Mouse (Mus musculus): ENCODE measurements around the gene Rapgef4. TPM values are rescaled to one million over a fixed set of nuclear protein-coding genes. Genes with fewer than 3 reads are reported as not detected.
"Not testable (repeated sequence)": the region's sequence is repeated elsewhere in the genome, so short reads cannot be mapped to it uniquely, and the experiment has no call there.

Gene Rapgef4
- polyA plus RNA-seq, 1 experiment from 2014 or later, result 2.9 TPM

DNA sequence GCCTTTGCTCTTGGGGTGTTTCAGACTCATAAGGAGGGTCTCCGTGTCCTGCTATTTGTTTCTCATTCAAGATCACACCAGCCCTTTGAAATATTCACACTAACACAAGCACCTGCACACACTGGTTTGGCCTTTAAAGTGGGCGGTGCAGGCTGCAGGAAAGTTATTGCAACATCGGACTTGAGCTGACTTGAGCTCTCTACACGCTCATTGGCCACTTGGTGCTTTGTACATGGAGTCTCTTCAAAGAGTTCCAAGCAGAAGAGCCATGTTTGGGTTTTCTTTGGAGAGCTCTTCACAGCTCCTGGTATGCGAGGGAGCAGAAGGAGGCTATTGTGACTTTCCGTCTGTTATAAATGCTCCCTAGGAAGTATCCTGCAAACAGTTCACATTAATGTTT lies 139.2 kb downstream of the Rapgef4 start:
- H3K27ac ChIP-seq, result no peak overlapping the region
- H3K9me3 ChIP-seq, result no peaks in the 10 kb centered on the region
- H3K4me3 ChIP-seq, result no peak overlapping the region
- no peak for DNase-seq (ENCODE audit: low spot score)
- no peaks in the 10 kb centered on the region for H3K27me3 ChIP-seq (ENCODE audit: insufficient read depth, poor library complexity, severe bottlenecking)
- no peaks in the 10 kb centered on the region for H3K36me3 ChIP-seq
- WGBS, result 85% methylated on average over 6 of the region's 6 CpGs
- H3K4me1 ChIP-seq (replicated peaks), result peaks cover 16% of the 10 kb centered on the region; the same call in 1 of the 2 replicates

DNA sequence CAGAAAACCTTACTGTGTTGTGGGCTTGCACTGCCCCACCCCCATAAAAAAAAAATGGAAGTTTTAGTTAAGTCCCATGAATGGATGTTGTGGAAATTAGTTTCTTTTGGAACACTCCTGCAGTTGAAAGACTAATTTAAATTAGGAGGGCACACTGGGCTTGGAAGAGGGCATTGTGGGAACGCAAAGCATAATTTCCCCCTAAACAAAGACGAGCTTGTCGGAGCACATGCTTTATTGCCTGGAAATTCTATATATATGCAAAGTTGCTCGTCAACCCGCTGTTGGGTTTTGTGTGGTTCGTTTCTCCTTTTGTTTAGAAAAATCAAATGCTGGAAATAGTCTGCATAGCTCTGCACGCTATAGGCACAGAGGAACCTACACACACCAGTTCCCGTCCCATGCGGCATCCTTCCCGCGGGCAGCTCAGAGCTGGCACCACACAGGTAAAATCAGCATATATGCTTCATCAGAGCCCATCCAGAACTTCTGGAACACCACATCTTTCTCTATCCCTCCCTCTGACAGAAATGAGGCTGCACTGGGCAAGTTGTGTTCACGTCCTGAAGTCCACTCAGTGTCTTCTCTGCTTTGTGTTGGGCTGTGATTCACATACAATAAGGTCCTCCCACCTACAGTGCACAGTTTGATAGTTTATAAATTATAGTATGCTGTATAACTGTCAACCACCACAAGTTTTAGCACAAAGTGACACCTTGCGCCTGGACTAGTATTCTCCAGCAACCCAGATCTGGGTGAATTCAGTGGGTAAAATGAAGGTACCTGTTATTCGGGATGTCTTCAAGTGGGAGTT lies 141.6 kb downstream of the Rapgef4 start:
- no peaks in the 10 kb centered on the region for H3K27me3 ChIP-seq (ENCODE audit: insufficient read depth, poor library complexity, severe bottlenecking)

DNA sequence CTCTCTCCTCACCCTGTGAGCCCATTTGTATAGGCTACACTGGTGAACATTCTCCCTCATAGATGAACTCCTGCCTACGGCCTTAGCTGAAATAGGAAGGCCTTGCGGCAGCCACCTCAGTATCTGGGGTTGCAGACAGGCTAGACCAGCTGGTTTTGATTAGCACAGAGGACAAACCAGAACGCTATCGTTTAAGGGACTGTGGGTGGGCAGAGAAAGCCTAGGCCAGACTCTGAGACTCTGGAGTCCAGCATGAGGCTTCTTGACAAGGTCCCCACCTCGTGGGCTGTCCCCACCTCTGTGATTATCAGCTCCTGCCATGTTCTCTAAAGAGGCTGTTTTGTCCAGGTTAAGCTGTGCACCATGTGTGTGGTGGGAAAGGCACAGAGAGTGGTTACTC lies 142.8 kb downstream of the Rapgef4 start:
- no peaks in the 10 kb centered on the region for H3K9me3 ChIP-seq
- no peak overlapping the region for H3K4me3 ChIP-seq
- H3K4me1 ChIP-seq (replicated peaks), result peaks cover 10% of the 10 kb centered on the region; the same call in 1 of the 2 replicates
- peak; percentile 36 for DNase-seq (ENCODE audit: low spot score)
- no peaks in the 10 kb centered on the region for H3K36me3 ChIP-seq
- 71% methylated on average over 5 of the region's 5 CpGs for WGBS
- H3K27ac ChIP-seq, result no peak overlapping the region
- H3K27me3 ChIP-seq (ENCODE audit: insufficient read depth, poor library complexity, severe bottlenecking), result no peaks in the 10 kb centered on the region

More for the DNA sequence above, 141.6 kb downstream of the Rapgef4 start:
- peaks cover 12% of the 10 kb centered on the region; the same call in 1 of the 2 replicates for H3K4me1 ChIP-seq (replicated peaks)
- 88% methylated on average over 14 of the region's 14 CpGs for WGBS
- H3K27ac ChIP-seq, result no peak overlapping the region
- H3K4me3 ChIP-seq, result no peak overlapping the region
- H3K9me3 ChIP-seq, result no peaks in the 10 kb centered on the region
- H3K36me3 ChIP-seq, result no peaks in the 10 kb centered on the region
- no peak for DNase-seq (ENCODE audit: low spot score)

DNA sequence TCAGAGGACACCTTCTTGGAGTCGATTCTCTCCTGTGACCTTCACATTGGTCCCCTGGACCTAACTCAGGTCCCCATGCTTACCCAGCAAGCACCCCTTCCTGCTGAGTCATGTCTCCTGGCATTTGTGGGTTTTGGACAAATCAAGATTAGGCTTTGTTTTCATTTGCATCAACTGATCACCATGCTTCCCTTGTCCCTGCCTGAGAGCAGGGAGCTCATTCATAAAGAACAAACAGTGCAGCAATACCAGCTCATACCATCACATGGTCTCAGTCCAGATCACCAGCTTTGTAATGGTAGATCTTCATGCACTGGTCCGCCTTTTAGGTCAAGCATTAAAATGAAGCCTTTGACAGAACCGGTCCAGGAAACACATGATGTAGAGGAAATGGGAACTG lies 144.7 kb downstream of the Rapgef4 start:
- WGBS, result 82% methylated on average over 3 of the region's 3 CpGs

DNA sequence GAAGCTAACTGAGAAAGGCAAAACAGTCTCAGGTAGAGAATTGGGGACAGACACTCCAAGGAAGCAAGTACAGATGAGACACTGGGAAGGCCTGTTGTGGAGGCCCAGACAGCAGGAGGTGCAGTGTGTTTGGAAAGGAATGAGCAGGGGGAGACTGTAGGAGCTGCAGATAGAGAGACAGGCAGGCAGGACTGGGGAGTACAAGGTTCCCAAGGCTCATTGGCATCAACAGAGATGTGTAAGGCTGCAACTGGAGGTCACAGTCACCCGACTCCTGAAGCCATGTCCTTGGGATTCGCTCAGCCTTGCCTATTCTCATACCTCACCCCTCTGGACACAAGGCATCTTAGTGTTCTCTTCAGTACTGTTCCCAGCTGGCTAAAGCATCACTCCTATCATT lies 145.4 kb downstream of the Rapgef4 start:
- H3K9me3 ChIP-seq, result no peaks in the 10 kb centered on the region
- peaks cover 11% of the 10 kb centered on the region; the same call in 1 of the 2 replicates for H3K4me1 ChIP-seq (replicated peaks)
- DNase-seq (ENCODE audit: low spot score), result no peak
- no peaks in the 10 kb centered on the region for H3K27me3 ChIP-seq (ENCODE audit: insufficient read depth, poor library complexity, severe bottlenecking)
- no peaks in the 10 kb centered on the region for H3K36me3 ChIP-seq
- no peak overlapping the region for H3K27ac ChIP-seq
- 80% methylated on average over 2 of the region's 2 CpGs for WGBS
- H3K4me3 ChIP-seq, result no peak overlapping the region

More for the DNA sequence above, 144.7 kb downstream of the Rapgef4 start:
- H3K4me1 ChIP-seq (replicated peaks), result peaks cover 10% of the 10 kb centered on the region; the same call in 1 of the 2 replicates
- H3K4me3 ChIP-seq, result no peak overlapping the region
- no peaks in the 10 kb centered on the region for H3K9me3 ChIP-seq
- no peak for DNase-seq (ENCODE audit: low spot score)
- no peak overlapping the region for H3K27ac ChIP-seq
- H3K27me3 ChIP-seq (ENCODE audit: insufficient read depth, poor library complexity, severe bottlenecking), result no peaks in the 10 kb centered on the region
- H3K36me3 ChIP-seq, result no peaks in the 10 kb centered on the region

DNA sequence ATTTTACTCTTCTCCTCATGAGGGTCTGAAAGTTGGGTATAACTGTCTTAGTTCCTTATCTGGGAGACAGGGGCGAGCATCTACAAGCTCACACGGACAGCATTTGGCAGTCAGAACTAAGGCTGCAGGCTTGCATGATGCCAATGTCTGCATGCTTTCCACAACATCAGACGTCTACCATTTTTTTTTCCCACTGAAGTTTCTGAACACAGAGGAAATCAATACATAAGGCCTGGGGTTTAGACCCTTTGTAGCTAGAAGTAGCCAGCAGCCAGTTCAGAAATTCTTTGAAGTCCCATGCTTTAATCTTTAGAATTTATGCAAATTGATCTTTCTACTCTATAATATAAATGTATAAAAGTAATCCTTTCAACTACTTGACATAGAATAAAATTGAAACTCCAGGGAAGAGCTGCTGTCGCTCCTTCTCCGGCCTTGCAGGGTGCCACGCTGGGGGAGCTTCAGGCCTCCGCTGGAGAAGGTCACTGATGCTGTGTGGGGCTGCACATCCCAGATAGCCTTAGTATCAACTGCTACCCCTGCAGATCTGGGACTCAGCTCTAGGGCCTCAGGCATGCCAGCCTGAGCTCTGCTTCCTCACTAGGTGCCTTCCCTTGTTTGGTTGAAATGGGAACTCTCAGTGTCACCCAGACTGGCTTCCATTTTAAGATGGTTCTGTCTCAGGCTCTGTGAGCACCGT lies 148.7 kb downstream of the Rapgef4 start:
- Histone ChIP-seq H3K36me3 (no peaks in the 10 kb centered on the region), H3K27ac (no peak overlapping the region), H3K4me1 (replicated peaks) (0 out of 2 replicates have a peak, but pooled peaks cover 7% of the 10 kb centered on the region), H3K27me3 (ENCODE audit: insufficient read depth, poor library complexity, severe bottlenecking) (no peaks in the 10 kb centered on the region), H3K4me3 (no peak overlapping the region), H3K9me3 (no peaks in the 10 kb centered on the region)
- no peak for DNase-seq (ENCODE audit: low spot score)
- WGBS, result 84% methylated on average over 8 of the region's 8 CpGs

DNA sequence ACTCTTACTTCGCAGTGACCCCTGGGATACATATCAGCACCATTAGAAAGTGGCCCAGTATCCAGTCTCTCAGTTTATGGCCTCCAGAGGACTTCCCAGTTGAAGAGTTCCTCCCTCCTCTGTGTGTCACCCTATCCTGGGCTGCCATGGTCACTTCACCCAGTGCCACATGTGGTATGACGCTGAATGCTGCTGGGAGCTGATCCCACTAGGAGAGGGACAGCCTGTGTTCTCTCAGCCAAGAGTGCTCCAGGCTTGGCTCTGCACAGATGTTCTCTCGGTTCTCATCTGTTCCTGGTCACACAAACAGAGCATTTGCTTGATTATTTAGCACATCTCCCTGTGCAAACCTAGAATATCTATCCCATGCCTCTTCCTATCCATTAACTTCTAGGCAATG lies 151.2 kb downstream of the Rapgef4 start:
- Histone ChIP-seq H3K27me3 (ENCODE audit: insufficient read depth, poor library complexity, severe bottlenecking) (no peaks in the 10 kb centered on the region), H3K27ac (no peak overlapping the region), H3K4me3 (no peak overlapping the region), H3K9me3 (no peaks in the 10 kb centered on the region), H3K4me1 (replicated peaks) (peaks cover 18% of the 10 kb centered on the region), H3K36me3 (no peaks in the 10 kb centered on the region)
- 95% methylated on average over 3 of the region's 3 CpGs for WGBS
- no peak for DNase-seq (ENCODE audit: low spot score)

DNA sequence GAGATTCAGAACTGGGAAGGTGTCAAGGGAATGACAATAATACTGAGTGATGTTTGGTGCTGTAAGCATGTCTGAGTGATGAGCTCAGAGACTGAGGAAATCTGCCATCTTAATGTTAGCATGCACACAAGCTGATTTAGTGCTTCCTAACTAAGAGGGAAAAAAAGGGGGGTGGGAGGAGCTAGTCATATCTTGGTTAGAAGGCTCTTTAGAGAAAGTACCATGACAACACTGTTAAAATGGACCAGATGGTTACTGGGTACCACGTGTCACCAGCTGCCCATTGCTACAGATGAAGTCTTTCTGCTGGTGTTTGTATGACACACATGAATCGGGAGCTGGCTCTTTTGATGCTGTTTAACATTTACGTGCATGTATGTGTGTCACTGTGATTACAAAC lies 155.0 kb downstream of the Rapgef4 start:
- no peaks in the 10 kb centered on the region for H3K36me3 ChIP-seq
- no peaks in the 10 kb centered on the region for H3K27me3 ChIP-seq (ENCODE audit: insufficient read depth, poor library complexity, severe bottlenecking)
- no peaks in the 10 kb centered on the region for H3K9me3 ChIP-seq
- no peak overlapping the region for H3K4me3 ChIP-seq
- 83% methylated on average over 3 of the region's 3 CpGs for WGBS
- H3K4me1 ChIP-seq (replicated peaks), result peaks cover 16% of the 10 kb centered on the region
- DNase-seq (ENCODE audit: low spot score), result no peak
- H3K27ac ChIP-seq, result no peak overlapping the region

DNA sequence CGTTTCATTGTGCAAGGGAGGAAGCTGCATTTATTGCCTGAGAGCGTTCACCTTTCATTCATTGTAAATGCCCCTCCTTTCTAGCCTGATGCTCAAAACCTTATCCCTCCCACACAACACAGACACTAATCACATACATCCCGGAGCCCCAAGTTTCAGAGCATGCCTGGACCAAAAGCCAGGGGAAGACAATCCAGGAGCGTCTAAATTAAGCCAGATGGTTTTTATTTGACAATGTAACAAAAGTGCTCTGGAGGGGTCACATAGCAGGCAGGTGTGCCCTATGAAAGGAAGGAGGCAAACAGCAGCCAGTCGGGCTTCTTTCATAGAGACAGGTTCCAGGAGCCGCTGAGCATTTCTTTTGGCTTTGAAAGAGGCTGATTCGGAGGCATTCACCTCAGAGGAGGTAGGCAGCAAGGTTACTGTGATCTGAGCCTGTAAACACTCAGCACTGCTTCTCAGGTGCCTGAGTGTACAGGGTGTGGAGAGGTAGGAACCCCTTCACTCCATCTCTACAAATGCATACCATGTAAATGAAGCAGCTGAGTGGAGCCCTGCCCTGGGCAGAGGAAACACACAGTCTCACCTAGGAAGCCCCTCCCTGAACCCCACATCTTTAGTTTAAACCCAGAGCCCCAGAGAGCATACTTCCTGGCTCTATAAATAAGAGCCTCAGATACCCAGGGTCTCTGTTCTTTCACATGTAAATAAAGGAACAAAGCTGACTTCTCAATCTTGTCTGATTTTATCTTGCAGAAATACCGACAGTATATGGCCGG lies 155.6 kb downstream of the Rapgef4 start:
- Histone ChIP-seq H3K9me3 (no peaks in the 10 kb centered on the region), H3K4me1 (replicated peaks) (peaks cover 12% of the 10 kb centered on the region), H3K36me3 (no peaks in the 10 kb centered on the region), H3K4me3 (no peak overlapping the region), H3K27ac (no peak overlapping the region), H3K27me3 (ENCODE audit: insufficient read depth, poor library complexity, severe bottlenecking) (no peaks in the 10 kb centered on the region)
- WGBS, result 61% methylated on average over 9 of the region's 9 CpGs
- DNase-seq (ENCODE audit: low spot score), result no peak

DNA sequence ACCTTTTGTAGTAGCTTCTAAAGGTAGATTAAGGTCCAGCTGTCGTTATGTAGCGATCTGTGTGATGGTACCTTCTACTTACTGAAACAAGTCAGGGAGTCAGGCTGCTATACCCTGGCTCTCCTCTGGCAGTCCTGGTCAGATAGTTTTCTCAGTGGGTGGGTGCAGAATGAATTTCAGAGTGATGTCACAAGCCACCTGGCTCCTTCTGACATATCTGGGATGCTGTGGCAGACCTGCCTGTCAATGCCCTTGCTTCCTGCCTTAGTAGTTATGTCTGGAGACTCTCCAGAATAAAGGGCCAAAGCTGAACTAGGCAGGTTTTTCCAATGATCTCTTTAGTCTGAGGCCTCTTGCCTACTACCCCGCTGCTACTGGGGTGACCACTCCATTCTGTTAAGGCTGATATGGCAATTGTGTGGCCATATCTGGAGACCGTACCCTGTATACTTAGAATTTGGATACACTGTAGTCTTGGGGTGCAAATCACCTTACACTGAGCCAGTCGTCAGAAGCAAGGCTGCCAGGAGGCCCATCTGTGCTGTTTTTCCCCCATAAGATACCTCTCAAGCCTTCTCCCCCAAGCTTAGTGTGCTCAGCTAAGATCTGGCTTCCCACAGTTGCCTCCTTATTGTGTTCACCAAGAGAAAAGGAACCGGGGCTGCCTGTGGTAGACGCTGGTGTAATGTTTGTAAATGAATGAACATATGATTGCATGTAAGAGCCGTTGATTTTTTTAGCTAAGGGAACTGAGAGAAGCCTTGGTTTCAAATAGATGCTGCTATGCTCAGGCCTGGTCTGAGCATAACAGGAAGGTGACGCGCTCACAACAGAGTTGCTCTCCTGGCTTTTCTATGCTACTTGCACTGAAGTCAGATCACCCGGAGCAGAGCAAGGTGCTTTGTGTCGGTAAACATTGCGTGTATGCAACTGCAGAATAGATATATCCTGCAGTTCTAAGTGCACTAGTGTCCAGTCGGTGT lies 159.1 kb downstream of the Rapgef4 start:
- Histone ChIP-seq H3K27me3 (ENCODE audit: insufficient read depth, poor library complexity, severe bottlenecking) (no peaks in the 10 kb centered on the region), H3K27ac (no peak overlapping the region), H3K9me3 (no peaks in the 10 kb centered on the region), H3K36me3 (no peaks in the 10 kb centered on the region), H3K4me1 (replicated peaks) (peaks cover 9% of the 10 kb centered on the region), H3K4me3 (no peak overlapping the region)
- DNase-seq (ENCODE audit: low spot score), result no peak
- WGBS, result 90% methylated on average over 14 of the region's 14 CpGs

DNA sequence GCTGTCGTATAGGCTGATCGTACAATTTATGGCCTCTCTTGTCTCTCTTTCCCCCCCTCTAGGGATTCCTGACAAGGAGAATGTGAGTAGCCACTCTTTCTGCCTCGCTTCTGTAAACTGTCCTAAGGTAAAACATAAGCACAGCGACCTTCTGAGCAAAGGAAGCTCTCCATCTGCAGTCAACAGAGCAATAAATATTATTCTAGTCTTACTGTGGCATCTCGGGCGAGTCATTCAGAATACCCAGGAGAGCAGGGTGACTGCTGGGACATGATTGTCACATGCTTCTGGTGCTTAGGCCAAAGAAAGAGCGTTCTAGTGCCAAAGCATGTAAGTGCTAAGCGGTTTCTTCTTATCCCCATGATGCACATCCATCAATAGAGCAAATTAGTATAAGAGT lies 160.1 kb downstream of the Rapgef4 start:
- no peak overlapping the region for H3K4me3 ChIP-seq
- DNase-seq (ENCODE audit: low spot score), result no peak
- peaks cover 7% of the 10 kb centered on the region for H3K4me1 ChIP-seq (replicated peaks)
- H3K27ac ChIP-seq, result no peak overlapping the region
- H3K9me3 ChIP-seq, result no peaks in the 10 kb centered on the region
- 85% methylated on average over 8 of the region's 8 CpGs for WGBS
- no peaks in the 10 kb centered on the region for H3K27me3 ChIP-seq (ENCODE audit: insufficient read depth, poor library complexity, severe bottlenecking)
- H3K36me3 ChIP-seq, result no peaks in the 10 kb centered on the region

DNA sequence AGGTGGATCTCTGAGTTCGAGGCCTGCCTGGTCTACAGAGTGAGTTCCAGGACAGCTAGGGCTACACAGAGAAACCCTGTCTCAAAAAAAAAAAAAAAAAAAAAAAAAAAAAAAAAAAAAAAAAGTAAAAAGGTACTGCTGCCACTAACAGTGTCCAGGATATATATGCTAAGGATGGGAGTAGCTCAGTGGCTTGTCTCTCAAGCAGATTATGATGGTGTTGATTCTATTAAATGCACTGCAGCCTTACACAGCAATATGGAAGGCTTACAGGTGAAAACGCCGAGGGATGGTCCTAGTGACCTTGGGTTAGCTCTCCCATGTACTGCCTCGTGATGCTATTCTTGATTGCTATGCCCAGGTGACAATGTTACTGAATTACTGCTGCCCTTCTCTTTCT lies 160.7 kb downstream of the Rapgef4 start:
- 85% methylated on average over 4 of the region's 4 CpGs for whole genome bisulfite sequencing
- not testable (repeated sequence) for H3K4me3 ChIP-seq; H3K9me3 ChIP-seq; H3K27ac ChIP-seq; H3K27me3 ChIP-seq (ENCODE audit: insufficient read depth, poor library complexity, severe bottlenecking); DNase-seq (ENCODE audit: low spot score); H3K4me1 ChIP-seq (replicated peaks); H3K36me3 ChIP-seq
